Mouse (Mus musculus) midbrain, embryonic 14.5 days (tissue): Measurements from ENCODE around the gene Mgam. TPM values are rescaled to one million over a fixed set of nuclear protein-coding genes. Genes with fewer than 3 reads are reported as not detected.
"Not testable (repeated sequence)": the region's sequence is repeated elsewhere in the genome, so short reads cannot be mapped to it uniquely, and the experiment has no call there.

Experiments
- ATAC-seq: fragments of 200-750 bp; cut with Nextera tagmentation; 2 replicates; pipeline ENCODE4 v1.8.0; 2017; ENCODE audit warnings: moderate number of reproducible peaks, moderate library complexity; ENCODE audit not compliant: low FRiP score, low TSS enrichment
- DNase-seq: peaks from one replicate; pipeline ENCODE4 v3.0.0-alpha.2; 2015
- H3K27ac ChIP-seq: fragments of 300-500 bp; sonication (generic); replicated peaks from 2 replicates; pipeline ENCODE4 v1.5.1; 2014; ENCODE audit warnings: mild to moderate bottlenecking, low read depth, low read length, moderate library complexity
- H3K27me3 ChIP-seq: fragments of 300-500 bp; sonication (generic); 2 replicates; pipeline ENCODE4 v1.6.1; 2014; ENCODE audit warnings: low read length, control low read depth, mixed read lengths; ENCODE audit not compliant: control insufficient read depth, insufficient read depth
- H3K36me3 ChIP-seq: fragments of 300-500 bp; sonication (generic); 2 replicates; pipeline ENCODE4 v1.6.1; 2014; ENCODE audit warnings: low read length, control low read depth; ENCODE audit not compliant: control insufficient read depth, insufficient read depth
- H3K4me1 ChIP-seq: fragments of 300-500 bp; sonication (generic); 2 replicates; pipeline ENCODE4 v1.6.1; 2014; ENCODE audit warnings: mild to moderate bottlenecking, antibody characterized with exemption, low read length, control low read depth; ENCODE audit not compliant: control insufficient read depth, insufficient read depth
- H3K4me2 ChIP-seq: fragments of 300-500 bp; sonication (generic); 2 replicates; pipeline ENCODE4 v1.6.1; 2014; ENCODE audit warnings: mild to moderate bottlenecking, low read length, moderate library complexity
- H3K4me3 ChIP-seq: fragments of 300-500 bp; sonication (generic); replicated peaks from 2 replicates; pipeline ENCODE4 v1.5.1; 2014; ENCODE audit warnings: low read depth, low read length
- H3K9ac ChIP-seq: fragments of 300-500 bp; sonication (generic); replicated peaks from 2 replicates; pipeline ENCODE4 v1.6.1; 2014; ENCODE audit warnings: mild to moderate bottlenecking, low read length, moderate library complexity
- H3K9me3 ChIP-seq: fragments of 300-500 bp; sonication (generic); 2 replicates; pipeline ENCODE4 v1.6.1; 2016; ENCODE audit warnings: low read length, control low read depth, mixed read lengths; ENCODE audit not compliant: control insufficient read depth
- WGBS: fragments of 180-500 bp; shearing (Covaris S2); extraction: QIAGEN DNeasy Blood & Tissue Kit; methylation state at CpG from one replicate; pipeline ENCODE4 v1.1.7; 2014; 5-methylcytosine and 5-hydroxymethylcytosine counted together
- polyA plus RNA-seq: library from polyadenylated mRNA; unstranded; fragments of >200 nt; fragmentation: Nextera tagmentation; extraction: Ambion mirVana; gene quantifications from 2 replicates; pipeline ENCODE4 v1.2.1, GENCODE M21; 2014

The Mgam gene
- polyA plus RNA-seq, result not detected in 2 replicates

DNA sequence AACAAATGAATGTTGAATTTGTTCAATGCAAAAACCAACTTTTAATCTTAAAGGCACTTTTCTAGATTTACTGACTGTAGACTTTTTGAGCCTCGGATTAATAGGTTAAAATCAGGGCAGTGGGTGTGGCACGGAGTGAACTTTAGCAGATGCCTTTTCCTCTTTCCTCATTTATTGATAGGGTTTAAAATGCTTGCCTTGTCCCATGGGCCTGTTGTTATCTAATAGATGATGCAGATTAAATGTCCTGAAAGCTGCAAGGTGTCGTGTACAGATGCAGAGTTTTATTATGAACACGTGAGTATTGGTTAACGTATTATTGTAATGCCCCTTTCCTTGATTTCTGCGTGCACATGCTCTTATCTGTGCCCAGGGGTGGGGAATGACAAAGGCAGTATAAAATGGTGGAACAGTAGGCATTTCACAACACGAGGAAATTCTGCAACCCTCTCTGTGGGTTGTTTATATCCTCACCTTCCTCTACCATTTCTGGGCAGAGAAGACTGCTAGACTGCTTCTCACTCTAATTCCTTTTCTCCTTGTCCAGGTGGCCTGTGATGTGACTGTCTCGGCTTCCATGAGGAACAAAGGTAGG is at the start of gene Mgam:
Gene Mgam, plus strand, starts transcription at position 426 of the 595 bp plus-strand sequence.
- DNase-seq (no peak), ATAC-seq (no peak)
- Histone ChIP-seq H3K4me3 (no peak within 1 kb of the TSS), H3K27me3 (no peaks in the 10 kb centered on the region), H3K9ac (no peak within 1 kb of the TSS), H3K4me2 (no peak within 1 kb of the TSS), H3K36me3 (no peaks in the 10 kb centered on the region), H3K4me1 (no peaks in the 10 kb centered on the region), H3K9me3 (no peaks in the 10 kb centered on the region), H3K27ac (no peak within 1 kb of the TSS)
- WGBS, result 86% methylated on average over 8 of the region's 8 CpGs

- no peak for DNase-seq
- no peaks in the 10 kb centered on the region for H3K36me3 ChIP-seq
Observed at GRCm38 (mm10) chr6:40584336-40584735, 44.3 kb upstream of the Mgam start.

DNA sequence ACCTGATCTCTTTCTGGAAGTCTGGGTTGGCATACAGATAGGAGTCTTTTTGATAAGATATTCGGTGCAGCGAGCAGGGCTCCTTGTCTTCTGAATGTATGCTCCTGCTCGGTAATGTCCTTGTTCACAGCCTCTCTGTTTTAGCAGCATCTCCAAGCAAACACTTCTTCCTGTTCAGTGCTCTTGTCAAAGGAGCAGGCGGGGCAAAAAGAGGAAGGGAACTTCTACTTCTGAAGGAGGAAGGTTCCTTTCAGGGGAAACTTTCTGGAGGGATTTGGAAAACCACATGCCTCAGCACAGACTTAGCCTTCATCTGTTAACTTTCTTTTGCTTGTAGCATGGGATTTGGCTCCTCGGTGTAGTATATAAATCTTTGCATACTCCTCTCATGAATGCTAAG is 43.0 kb upstream of the Mgam start, which contains the start of gene Clec5a:
Gene Clec5a, minus strand, starts transcription at position 177 of the 400 bp plus-strand sequence.
- no peak within 1 kb of the TSS for H3K9ac ChIP-seq
- 87% methylated on average over 5 of the region's 5 CpGs for WGBS
- H3K36me3 ChIP-seq, result no peaks in the 10 kb centered on the region
- no peak within 1 kb of the TSS for H3K27ac ChIP-seq
- no peaks in the 10 kb centered on the region for H3K27me3 ChIP-seq
- H3K4me3 ChIP-seq, result no peak within 1 kb of the TSS
- no peak within 1 kb of the TSS for H3K4me2 ChIP-seq
- ATAC-seq, result no peak
- no peaks in the 10 kb centered on the region for H3K4me1 ChIP-seq
- no peaks in the 10 kb centered on the region for H3K9me3 ChIP-seq
- no peak for DNase-seq

More at GRCm38 (mm10) chr6:40584336-40584735, 44.3 kb upstream of the Mgam start:
- Histone ChIP-seq H3K9me3 (no peaks in the 10 kb centered on the region), H3K9ac (no peak overlapping the region), H3K4me1 (no peaks in the 10 kb centered on the region), H3K27ac (no peak overlapping the region), H3K4me2 (no peak overlapping the region), H3K4me3 (no peak overlapping the region), H3K27me3 (no peaks in the 10 kb centered on the region)
- no peak for ATAC-seq
- 93% methylated on average over 6 of the region's 6 CpGs for WGBS

- H3K27ac ChIP-seq, result no peak overlapping the region
- DNase-seq, result no peak
- no peak overlapping the region for H3K9ac ChIP-seq
- H3K27me3 ChIP-seq, result no peaks in the 10 kb centered on the region
- no peak overlapping the region for H3K4me3 ChIP-seq
- H3K4me1 ChIP-seq, result no peaks in the 10 kb centered on the region
- WGBS, result 94% methylated on average over 2 of the region's 2 CpGs
- H3K36me3 ChIP-seq, result no peaks in the 10 kb centered on the region
- no peak overlapping the region for H3K4me2 ChIP-seq
- H3K9me3 ChIP-seq, result no peaks in the 10 kb centered on the region
- ATAC-seq, result no peak
Observed at GRCm38 (mm10) chr6:40588346-40588745, 40.3 kb upstream of the Mgam start.

- Histone ChIP-seq H3K27ac (no peak overlapping the region), H3K4me1 (no peaks in the 10 kb centered on the region), H3K4me3 (no peak overlapping the region), H3K4me2 (no peak overlapping the region), H3K27me3 (no peaks in the 10 kb centered on the region), H3K9me3 (no peaks in the 10 kb centered on the region), H3K36me3 (no peaks in the 10 kb centered on the region), H3K9ac (no peak overlapping the region)
- 80% methylated on average over 3 of the region's 3 CpGs for WGBS
- ATAC-seq, result no peak
- no peak for DNase-seq
Observed at GRCm38 (mm10) chr6:40594804-40595550, 33.7 kb upstream of the Mgam start.

- not testable (repeated sequence) for H3K4me3 ChIP-seq, H3K9me3 ChIP-seq, H3K27me3 ChIP-seq, ATAC-seq, H3K9ac ChIP-seq, H3K4me1 ChIP-seq, H3K36me3 ChIP-seq, DNase-seq, H3K27ac ChIP-seq, H3K4me2 ChIP-seq
- WGBS, result 28% methylated on average over 4 of the region's 4 CpGs
Observed at GRCm38 (mm10) chr6:40598546-40598945, 30.1 kb upstream of the Mgam start.

- Histone ChIP-seq H3K4me1 (no peaks in the 10 kb centered on the region), H3K27ac (no peak overlapping the region), H3K4me2 (no peak overlapping the region), H3K9me3 (no peaks in the 10 kb centered on the region), H3K36me3 (no peaks in the 10 kb centered on the region), H3K9ac (no peak overlapping the region), H3K4me3 (no peak overlapping the region), H3K27me3 (no peaks in the 10 kb centered on the region)
- ATAC-seq (no peak), DNase-seq (no peak)
Observed at GRCm38 (mm10) chr6:40607431-40607830, 21.2 kb upstream of the Mgam start.

DNA sequence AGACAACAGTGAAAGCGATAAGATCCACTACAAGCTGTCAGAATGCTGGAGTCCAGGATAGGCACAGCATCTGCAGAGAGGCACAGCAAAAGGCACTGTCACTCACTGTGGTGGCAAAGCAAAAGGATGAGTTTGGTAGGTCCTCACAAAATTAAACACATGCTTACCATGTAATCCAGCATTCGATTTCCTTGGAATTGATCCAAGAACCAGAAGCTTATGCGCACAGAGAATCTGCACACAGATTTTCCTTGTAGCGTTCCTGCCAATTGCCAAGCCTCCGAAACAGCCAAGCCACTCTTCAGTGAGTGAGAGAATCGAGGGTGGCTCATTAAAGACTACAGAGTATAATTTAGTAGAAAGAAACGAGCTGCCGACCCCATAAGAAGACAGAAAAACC is 18.4 kb upstream of the Mgam start:
- H3K4me2 ChIP-seq, result no peak overlapping the region
- no peaks in the 10 kb centered on the region for H3K4me1 ChIP-seq
- no peak overlapping the region for H3K4me3 ChIP-seq
- H3K27ac ChIP-seq, result no peak overlapping the region
- 72% methylated on average over 8 of the region's 8 CpGs for WGBS
- H3K9me3 ChIP-seq, result no peaks in the 10 kb centered on the region
- H3K27me3 ChIP-seq, result no peaks in the 10 kb centered on the region
- DNase-seq (peak; percentile 47), ATAC-seq (no peak)
- H3K9ac ChIP-seq, result no peak overlapping the region
- H3K36me3 ChIP-seq, result no peaks in the 10 kb centered on the region
